Mouse (Mus musculus): Measurements from ENCODE around the gene Lipt1.

The Lipt1 gene

GRCm38 (mm10) chr1:37894606-37895005 lies 23.1 kb downstream of the Lipt1 start:
- DNase-seq (ENCODE audit: inconsistent age in 2 of 2, low spot score in 1 of 2): no peak

GRCm38 (mm10) chr1:37899816-37900215 lies 28.3 kb downstream of the Lipt1 start:
- no peak for DNase-seq (ENCODE audit: inconsistent age in 2 of 2, low spot score in 1 of 2)

GRCm38 (mm10) chr1:37900288-37900687 lies 28.8 kb downstream of the Lipt1 start:
- no peak for DNase-seq (ENCODE audit: inconsistent age in 2 of 2, low spot score in 1 of 2)

- DNase-seq (ENCODE audit: inconsistent age in 2 of 2, low spot score in 1 of 2): peak; percentile 35 to 71
Measured at GRCm38 (mm10) chr1:37903178-37903577, 31.6 kb downstream of the Lipt1 start.

GRCm38 (mm10) chr1:37912751-37913150 lies 41.2 kb downstream of the Lipt1 start:
- no peak for DNase-seq (ENCODE audit: inconsistent age in 2 of 2, low spot score in 1 of 2)

- DNase-seq (ENCODE audit: inconsistent age in 2 of 2, low spot score in 1 of 2): no peak
Measured at GRCm38 (mm10) chr1:37916393-37916792, 44.9 kb downstream of the Lipt1 start, which contains the start of gene Lyg2. Lyg2 (minus strand) TSS chr1:37916493.

GRCm38 (mm10) chr1:37917666-37918065 lies 46.1 kb downstream of the Lipt1 start:
- DNase-seq (ENCODE audit: inconsistent age in 2 of 2, low spot score in 1 of 2): no peak

GRCm38 (mm10) chr1:37918096-37918495 lies 46.6 kb downstream of the Lipt1 start:
- no peak for DNase-seq (ENCODE audit: inconsistent age in 2 of 2, low spot score in 1 of 2)

- DNase-seq (ENCODE audit: inconsistent age in 2 of 2, low spot score in 1 of 2): no peak
Measured at GRCm38 (mm10) chr1:37922536-37922935, 51.0 kb downstream of the Lipt1 start.
